Mouse (Mus musculus) neural tube, embryonic 15.5 days (tissue): Measurements from ENCODE around the gene Zbtb22. TPM values are rescaled to one million over a fixed set of nuclear protein-coding genes. Genes with fewer than 3 reads are reported as not detected.
"Not testable (repeated sequence)": the region's sequence is repeated elsewhere in the genome, so short reads cannot be mapped to it uniquely, and the experiment has no call there.

ENCODE experiments used
- ATAC-seq: fragments of 200-750 bp; cut with Nextera tagmentation; 2 replicates; pipeline ENCODE4 v1.8.0; 2017; ENCODE audit warnings: mild to moderate bottlenecking, moderate TSS enrichment, moderate library complexity; ENCODE audit not compliant: low FRiP score
- H3K27ac ChIP-seq: fragments of 300-500 bp; sonication (generic); replicated peaks from 2 replicates; pipeline ENCODE4 v1.5.1; 2015; ENCODE audit warnings: mild to moderate bottlenecking, inconsistent platforms
- H3K27me3 ChIP-seq: fragments of 300-500 bp; sonication (generic); replicated peaks from 2 replicates; pipeline ENCODE4 v1.6.1; 2015; ENCODE audit warnings: inconsistent platforms
- H3K36me3 ChIP-seq: fragments of 300-500 bp; sonication (generic); 2 replicates; pipeline ENCODE4 v1.6.1; 2015; ENCODE audit warnings: inconsistent platforms
- H3K4me1 ChIP-seq: fragments of 300-500 bp; sonication (generic); 2 replicates; pipeline ENCODE4 v1.6.1; 2015; ENCODE audit warnings: inconsistent platforms
- H3K4me2 ChIP-seq: fragments of 300-500 bp; sonication (generic); 2 replicates; pipeline ENCODE4 v1.6.1; 2015; ENCODE audit warnings: inconsistent platforms, mild to moderate bottlenecking, moderate library complexity
- H3K4me3 ChIP-seq: fragments of 300-500 bp; sonication (generic); replicated peaks from 2 replicates; pipeline ENCODE4 v1.5.1; 2015; ENCODE audit warnings: mild to moderate bottlenecking, inconsistent platforms
- H3K9ac ChIP-seq: fragments of 300-500 bp; sonication (generic); replicated peaks from 2 replicates; pipeline ENCODE4 v1.6.1; 2015; ENCODE audit warnings: mild to moderate bottlenecking, inconsistent platforms
- H3K9me3 ChIP-seq: fragments of 300-500 bp; sonication (generic); replicated peaks from 2 replicates; pipeline ENCODE4 v1.6.1; 2016; ENCODE audit warnings: inconsistent platforms
- whole genome bisulfite sequencing: fragments of 180-500 bp; shearing (Covaris S2); methylation state at CpG from one replicate; pipeline ENCODE4 v1.1.7; 2015; ENCODE audit warnings: mixed read lengths; 5-methylcytosine and 5-hydroxymethylcytosine counted together
- polyA plus RNA-seq: library from polyadenylated mRNA; unstranded; fragments of >200 nt; fragmentation: Nextera tagmentation; extraction: Ambion mirVana; gene quantifications from 2 replicates; pipeline ENCODE4 v1.2.1, GENCODE M21; 2015

Gene Zbtb22
- polyA plus RNA-seq: 13.7 and 15.8 TPM in 2 replicates

- Histone ChIP-seq H3K27me3 (no peaks in the 10 kb centered on the region), H3K27ac (peak within 1 kb of the TSS; percentile 88), H3K4me1 (peaks cover 79% of the 10 kb centered on the region), H3K9me3 (no peaks in the 10 kb centered on the region), H3K9ac (peak within 1 kb of the TSS; percentile 49), H3K4me2 (peak within 1 kb of the TSS; percentile 79), H3K4me3 (peak within 1 kb of the TSS; percentile 54), H3K36me3 (peaks cover 43% of the 10 kb centered on the region)
- peak; percentile 89 for ATAC-seq
- WGBS: under 1% methylated on average over 34 of the region's 34 CpGs
These were observed at the start of gene Zbtb22, which contains the start of gene Tapbp for GRCm38 (mm10) chr17:33915671-33916250. TSS of gene Zbtb22 (plus strand) at chr17:33915904. TSS of gene Tapbp (plus strand) at chr17:33915899.

- not testable (repeated sequence) for ATAC-seq, H3K4me3 ChIP-seq, H3K36me3 ChIP-seq, H3K9me3 ChIP-seq, H3K27me3 ChIP-seq, H3K4me2 ChIP-seq, H3K4me1 ChIP-seq, H3K9ac ChIP-seq, H3K27ac ChIP-seq
- 66% methylated on average over 3 of the region's 12 CpGs for WGBS
These were observed 42.2 kb upstream of the Zbtb22 start, which contains the start of gene Gm7029 for GRCm38 (mm10) chr17:33873537-33873936. TSS of gene Gm7029 (plus strand) at chr17:33873837.

GRCm38 (mm10) chr17:33874411-33874810, 41.3 kb upstream of the Zbtb22 start:
- ATAC-seq: no peak
- Histone ChIP-seq H3K4me3 (no peak overlapping the region), H3K4me1 (no peaks in the 10 kb centered on the region), H3K27me3 (no peaks in the 10 kb centered on the region), H3K36me3 (no peaks in the 10 kb centered on the region), H3K27ac (no peak overlapping the region), H3K9ac (no peak overlapping the region), H3K9me3 (no peaks in the 10 kb centered on the region), H3K4me2 (no peak overlapping the region)
- WGBS: 86% methylated on average over 11 of the region's 11 CpGs

- H3K36me3 ChIP-seq, H3K4me1 ChIP-seq, H3K27me3 ChIP-seq, H3K9ac ChIP-seq, H3K4me3 ChIP-seq, ATAC-seq, H3K27ac ChIP-seq, H3K4me2 ChIP-seq, H3K9me3 ChIP-seq: not testable (repeated sequence)
- 87% methylated on average over 5 of the region's 5 CpGs for WGBS
These were observed 39.9 kb upstream of the Zbtb22 start for GRCm38 (mm10) chr17:33875797-33876196.

- H3K9me3 ChIP-seq, H3K36me3 ChIP-seq, H3K27me3 ChIP-seq, H3K4me3 ChIP-seq, H3K4me2 ChIP-seq, H3K4me1 ChIP-seq, H3K27ac ChIP-seq, ATAC-seq, H3K9ac ChIP-seq: not testable (repeated sequence)
- 95% methylated on average over 10 of the region's 11 CpGs for WGBS
These were observed 31.4 kb upstream of the Zbtb22 start for GRCm38 (mm10) chr17:33884320-33884719.

GRCm38 (mm10) chr17:33887802-33888201, 27.9 kb upstream of the Zbtb22 start:
- not testable (repeated sequence) for H3K4me2 ChIP-seq, H3K27ac ChIP-seq, H3K9ac ChIP-seq, H3K4me3 ChIP-seq, ATAC-seq, H3K36me3 ChIP-seq, H3K27me3 ChIP-seq, H3K9me3 ChIP-seq
- 74% methylated on average over 2 of the region's 2 CpGs for WGBS
- H3K4me1 ChIP-seq: peaks cover 11% of the 10 kb centered on the region

GRCm38 (mm10) chr17:33888230-33888629, 27.5 kb upstream of the Zbtb22 start:
- not testable (repeated sequence) for ATAC-seq, H3K9ac ChIP-seq, H3K27me3 ChIP-seq, H3K4me3 ChIP-seq, H3K27ac ChIP-seq, H3K4me2 ChIP-seq, H3K9me3 ChIP-seq, H3K36me3 ChIP-seq
- peaks cover 11% of the 10 kb centered on the region for H3K4me1 ChIP-seq

- Histone ChIP-seq H3K4me2 (peak overlapping the region; percentile 86), H3K9ac (peak overlapping the region; percentile 40), H3K4me3 (peak overlapping the region; percentile 57), H3K4me1 (peaks cover 11% of the 10 kb centered on the region)
- H3K27ac ChIP-seq, ATAC-seq, H3K9me3 ChIP-seq, H3K27me3 ChIP-seq, H3K36me3 ChIP-seq: not testable (repeated sequence)
- WGBS: under 1% methylated on average over 35 of the region's 44 CpGs
These were observed 25.7 kb upstream of the Zbtb22 start for GRCm38 (mm10) chr17:33889941-33890532.

- H3K4me2 ChIP-seq: peak within 1 kb of the TSS; percentile 86
- H3K9ac ChIP-seq: peak within 1 kb of the TSS; percentile 40
- peak; percentile 100 for ATAC-seq
- H3K36me3 ChIP-seq: no peaks in the 10 kb centered on the region
- no peaks in the 10 kb centered on the region for H3K27me3 ChIP-seq
- H3K9me3 ChIP-seq: no peaks in the 10 kb centered on the region
- H3K27ac ChIP-seq: no peak within 1 kb of the TSS
- H3K4me1 ChIP-seq: peaks cover 11% of the 10 kb centered on the region
- peak within 1 kb of the TSS; percentile 57 for H3K4me3 ChIP-seq
- WGBS: under 1% methylated on average over 49 of the region's 49 CpGs
These were observed 25.1 kb upstream of the Zbtb22 start, which contains the start of gene Kifc1 for GRCm38 (mm10) chr17:33890533-33891059. TSS of gene Kifc1 (minus strand) at chr17:33890661.

- Histone ChIP-seq H3K9me3 (no peaks in the 10 kb centered on the region), H3K4me2 (no peak overlapping the region), H3K27ac (no peak overlapping the region), H3K9ac (no peak overlapping the region), H3K27me3 (no peaks in the 10 kb centered on the region), H3K36me3 (no peaks in the 10 kb centered on the region), H3K4me1 (peaks cover 11% of the 10 kb centered on the region), H3K4me3 (no peak overlapping the region)
- no peak for ATAC-seq
- WGBS: 74% methylated on average over 2 of the region's 2 CpGs
These were observed 24.3 kb upstream of the Zbtb22 start for GRCm38 (mm10) chr17:33891357-33891756.

GRCm38 (mm10) chr17:33891892-33892291, 23.8 kb upstream of the Zbtb22 start:
- H3K4me2 ChIP-seq, H3K9me3 ChIP-seq, H3K4me3 ChIP-seq, H3K27ac ChIP-seq, H3K36me3 ChIP-seq, H3K27me3 ChIP-seq, H3K9ac ChIP-seq, ATAC-seq: not testable (repeated sequence)
- H3K4me1 ChIP-seq: peaks cover 11% of the 10 kb centered on the region
- WGBS: 77% methylated on average over 6 of the region's 6 CpGs

GRCm38 (mm10) chr17:33892429-33892828, 23.3 kb upstream of the Zbtb22 start:
- Histone ChIP-seq H3K9me3 (no peaks in the 10 kb centered on the region), H3K4me1 (peaks cover 11% of the 10 kb centered on the region), H3K9ac (no peak overlapping the region), H3K27me3 (no peaks in the 10 kb centered on the region), H3K36me3 (no peaks in the 10 kb centered on the region), H3K4me2 (no peak overlapping the region), H3K27ac (no peak overlapping the region), H3K4me3 (no peak overlapping the region)
- ATAC-seq: no peak
- WGBS: 26% methylated on average over 7 of the region's 7 CpGs
